Mouse (Mus musculus) MEL (cell line): ENCODE results near the gene Armc10.
"Not testable (repeated sequence)": the region's sequence is repeated elsewhere in the genome, so short reads cannot be mapped to it uniquely, and the experiment has no call there.

ENCODE experiments used
- CHD1 ChIP-seq: IDR thresholded peaks from 2 replicates; pipeline ENCODE4 v1.6.1; 2012; ENCODE audit warnings: low read depth, mild to moderate bottlenecking, inconsistent platforms, low read length, improper control_type of control experiment
- CTCF ChIP-seq, 3 experiments: IDR thresholded peaks in 2 of 3; conservative IDR thresholded peaks in 1 of 3; 2 replicates each; pipeline ENCODE4 v1.5.1; 2011 to 2012; ENCODE audit warnings: low read length in 3 of 3, low read depth in 2 of 3, mild to moderate bottlenecking in 2 of 3, improper control_type of control experiment in 1 of 3, inconsistent platforms in 1 of 3, mixed read lengths in 1 of 3, moderate library complexity in 1 of 3; ENCODE audit not compliant: control insufficient read depth in 1 of 3, insufficient read depth in 1 of 3, poor library complexity in 1 of 3, severe bottlenecking in 1 of 3
- E2F4 ChIP-seq: IDR thresholded peaks from 2 replicates; pipeline ENCODE4 v1.6.1; 2011; ENCODE audit warnings: low read depth, low read length, improper control_type of control experiment, borderline replicate concordance
- EP300 ChIP-seq, 2 experiments: IDR thresholded peaks; 2 replicates each; pipeline ENCODE4 v1.6.1; 2011; ENCODE audit warnings: improper control_type of control experiment in 2 of 2, low read length in 2 of 2, low read depth in 1 of 2, mild to moderate bottlenecking in 1 of 2
- ETS1 ChIP-seq: IDR thresholded peaks from 2 replicates; pipeline ENCODE4 v1.6.1; 2012; ENCODE audit warnings: low read depth, mild to moderate bottlenecking, inconsistent platforms, low read length, improper control_type of control experiment, moderate library complexity
- GATA1 ChIP-seq: IDR thresholded peaks from 2 replicates; pipeline ENCODE4 v1.6.1; 2011; ENCODE audit warnings: low read depth, low read length, improper control_type of control experiment
- HCFC1 ChIP-seq: IDR thresholded peaks from 2 replicates; pipeline ENCODE4 v1.6.1; 2012; ENCODE audit warnings: low read depth, mild to moderate bottlenecking, inconsistent platforms, low read length, improper control_type of control experiment, moderate library complexity
- MAFK ChIP-seq: IDR thresholded peaks from 2 replicates; pipeline ENCODE4 v1.6.1; 2011; ENCODE audit warnings: low read depth, mild to moderate bottlenecking, low read length, improper control_type of control experiment, borderline replicate concordance
- MAX ChIP-seq: IDR thresholded peaks from 2 replicates; pipeline ENCODE4 v1.6.1; 2011; ENCODE audit warnings: low read length, improper control_type of control experiment
- POLR2A ChIP-seq, 2 experiments: IDR thresholded peaks; 2 replicates each; pipeline ENCODE4 v1.6.1; 2011 to 2012; ENCODE audit warnings: low read length in 2 of 2, mild to moderate bottlenecking in 2 of 2, control low read depth in 1 of 2, improper control_type of control experiment in 1 of 2, low read depth in 1 of 2, moderate library complexity in 1 of 2; ENCODE audit not compliant: control insufficient read depth in 1 of 2, insufficient read depth in 1 of 2, poor library complexity in 1 of 2
- POLR2AphosphoS2 ChIP-seq: IDR thresholded peaks from 2 replicates; pipeline ENCODE4 v1.6.1; 2011; ENCODE audit warnings: low read length, improper control_type of control experiment
- TBP ChIP-seq: IDR thresholded peaks from 2 replicates; pipeline ENCODE4 v1.8.0; 2011; ENCODE audit warnings: low read depth, low read length, improper control_type of control experiment
- UBTF ChIP-seq: IDR thresholded peaks from 2 replicates; pipeline ENCODE4 v1.6.1; 2012; ENCODE audit warnings: low read depth, mild to moderate bottlenecking, inconsistent platforms, low read length, improper control_type of control experiment, moderate library complexity, borderline replicate concordance; ENCODE audit not compliant: insufficient read depth
- ZC3H11A ChIP-seq: IDR thresholded peaks from 2 replicates; pipeline ENCODE4 v1.6.1; 2012; ENCODE audit warnings: low read depth, mild to moderate bottlenecking, inconsistent platforms, low read length, improper control_type of control experiment

DNA sequence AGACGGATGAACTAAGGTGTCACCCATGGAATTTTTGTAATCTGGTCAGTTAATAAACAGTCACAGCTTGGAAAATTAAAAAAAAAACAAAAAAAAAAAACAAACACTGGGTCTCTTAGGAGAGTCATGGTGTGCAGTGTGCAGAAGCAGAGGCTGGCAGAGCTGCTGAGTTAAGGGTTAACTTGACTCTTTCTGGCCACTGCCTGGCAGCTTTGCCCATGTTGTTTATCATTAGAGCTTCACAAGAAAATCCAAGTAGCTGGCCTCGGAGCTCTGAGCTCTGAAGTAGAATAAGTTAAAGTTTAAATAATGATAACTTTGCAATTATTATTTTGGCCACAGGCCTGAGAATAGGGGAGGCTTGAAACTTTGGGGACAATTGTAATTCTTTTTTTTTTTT is 46.1 kb upstream of the Armc10 start:
- TF ChIP-seq ZC3H11A; MAFK; POLR2A (IDR thresholded peaks at IDR 0.05; ENCODE audit: control insufficient read depth in 1 of 2, insufficient read depth in 1 of 2, low read depth in 1 of 2, low read length in 2 of 2, poor library complexity in 1 of 2); E2F4; MAX; CTCF (IDR thresholded peaks at IDR 0.05 in 2 of 3, conservative IDR thresholded peaks at IDR 0.05 in 1 of 3; ENCODE audit: control insufficient read depth in 1 of 3, insufficient read depth in 1 of 3, low read depth in 2 of 3, low read length in 3 of 3, poor library complexity in 1 of 3, severe bottlenecking in 1 of 3); POLR2AphosphoS2; EP300 (IDR thresholded peaks at IDR 0.05; ENCODE audit: low read depth in 1 of 2, low read length in 2 of 2); TBP; GATA1; ETS1; CHD1; HCFC1; UBTF: not testable (repeated sequence)
